Mouse (Mus musculus) neural tube, embryonic 13.5 days (tissue): Measurements from ENCODE around the gene Pdk1. TPM values are rescaled to one million over a fixed set of nuclear protein-coding genes. Genes with fewer than 3 reads are reported as not detected.
"Not testable (repeated sequence)": the region's sequence is repeated elsewhere in the genome, so short reads cannot be mapped to it uniquely, and the experiment has no call there.

ENCODE experiments used
- ATAC-seq: fragments of 200-750 bp; cut with Nextera tagmentation; 2 replicates; pipeline ENCODE4 v1.8.0; 2017; ENCODE audit warnings: low read depth, mild to moderate bottlenecking, moderate TSS enrichment, moderate library complexity
- H3K27ac ChIP-seq: fragments of 300-500 bp; sonication (generic); replicated peaks from 2 replicates; pipeline ENCODE4 v1.5.1; 2015; ENCODE audit warnings: moderate library complexity, mild to moderate bottlenecking, inconsistent platforms
- H3K27me3 ChIP-seq: fragments of 300-500 bp; sonication (generic); 2 replicates; pipeline ENCODE4 v1.6.1; 2015; ENCODE audit warnings: mild to moderate bottlenecking, inconsistent platforms
- H3K36me3 ChIP-seq: fragments of 300-500 bp; sonication (generic); 2 replicates; pipeline ENCODE4 v1.6.1; 2015; ENCODE audit warnings: mild to moderate bottlenecking, inconsistent platforms
- H3K4me1 ChIP-seq: fragments of 300-500 bp; sonication (generic); replicated peaks from 2 replicates; pipeline ENCODE4 v1.6.1; 2015; ENCODE audit warnings: inconsistent platforms
- H3K4me2 ChIP-seq: fragments of 300-500 bp; sonication (generic); 2 replicates; pipeline ENCODE4 v1.6.1; 2015; ENCODE audit warnings: inconsistent platforms, mild to moderate bottlenecking, moderate library complexity
- H3K4me3 ChIP-seq: fragments of 300-500 bp; sonication (generic); 2 replicates; pipeline ENCODE4 v1.5.1; 2015; ENCODE audit warnings: mild to moderate bottlenecking, inconsistent platforms
- H3K9ac ChIP-seq: fragments of 300-500 bp; sonication (generic); 2 replicates; pipeline ENCODE4 v1.6.1; 2015; ENCODE audit warnings: moderate library complexity, mild to moderate bottlenecking, inconsistent platforms
- H3K9me3 ChIP-seq: fragments of 300-500 bp; sonication (generic); 2 replicates; pipeline ENCODE4 v1.6.1; 2016; ENCODE audit warnings: inconsistent platforms
- WGBS: fragments of 180-500 bp; shearing (Covaris S2); methylation state at CpG from one replicate; pipeline ENCODE4 v1.1.7; 2015; 5-methylcytosine and 5-hydroxymethylcytosine counted together
- polyA plus RNA-seq: library from polyadenylated mRNA; unstranded; fragments of >200 nt; fragmentation: Nextera tagmentation; extraction: Ambion mirVana; gene quantifications from 2 replicates; pipeline ENCODE4 v1.2.1, GENCODE M21; 2015

Gene Pdk1
- 12.0 and 13.7 TPM in 2 replicates for polyA plus RNA-seq

DNA sequence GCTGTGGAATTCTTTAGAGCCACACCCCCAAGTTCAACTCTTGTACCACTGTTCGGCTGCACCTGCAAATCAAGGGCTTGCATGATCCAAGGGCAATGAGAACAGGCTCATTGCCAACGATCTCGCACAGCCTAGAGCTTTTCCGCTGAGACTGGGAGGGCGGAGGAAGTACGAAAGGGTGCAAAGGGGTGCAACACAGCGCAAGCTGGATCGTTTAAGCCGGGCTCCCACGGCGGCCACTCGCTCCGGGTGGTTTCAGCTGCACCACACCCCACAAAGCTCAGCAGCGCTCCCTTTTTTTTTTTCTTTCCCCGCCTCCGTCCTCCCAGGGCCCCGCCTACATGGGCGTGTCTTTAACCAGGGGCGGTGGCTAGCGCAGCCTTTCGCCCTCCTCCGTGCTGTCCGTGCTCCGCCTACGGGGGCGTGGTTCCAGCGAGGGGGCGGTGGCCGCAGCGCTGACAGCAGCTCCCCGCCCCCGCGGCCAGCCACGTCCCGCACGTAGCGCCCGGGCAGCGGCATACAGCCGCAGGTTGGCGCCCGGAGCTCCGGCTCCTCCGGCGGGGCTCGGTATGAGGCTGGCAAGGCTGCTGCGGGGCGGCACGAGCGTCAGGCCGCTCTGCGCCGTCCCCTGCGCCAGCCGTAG is at the start of gene Pdk1:
Gene Pdk1 (plus strand): TSS at position 424 of the 643 bp plus-strand sequence.
- WGBS, result under 1% methylated on average over 50 of the region's 55 CpGs
- peak; percentile 98 for ATAC-seq

DNA sequence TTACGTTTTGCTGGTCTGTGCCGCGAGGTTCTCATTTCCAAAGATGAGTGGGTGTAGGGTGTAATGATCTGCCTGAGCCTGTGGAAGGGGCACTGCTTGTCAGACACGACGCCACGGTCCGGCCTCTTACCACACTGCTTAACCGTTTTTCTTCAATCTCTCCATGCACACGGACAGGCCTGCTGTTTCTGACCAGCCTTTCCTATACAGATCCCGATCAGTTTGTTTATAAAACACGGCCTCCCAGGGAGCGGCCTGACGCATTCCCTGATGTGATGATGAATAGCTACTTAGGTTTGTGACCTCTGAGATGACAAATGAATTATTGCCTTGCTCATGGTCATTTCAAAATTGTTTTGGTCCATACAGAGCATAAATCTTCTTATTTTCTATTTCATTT is 48.9 kb upstream of the Pdk1 start:
- H3K36me3 ChIP-seq, result no peaks in the 10 kb centered on the region; the same call in 1 of the 2 replicates
- no peak for ATAC-seq
- H3K27ac ChIP-seq, result no peak overlapping the region
- H3K4me3 ChIP-seq, result no peak overlapping the region
- no peak overlapping the region for H3K9ac ChIP-seq
- 63% methylated on average over 13 of the region's 13 CpGs for WGBS
- no peak overlapping the region for H3K4me2 ChIP-seq
- no peaks in the 10 kb centered on the region for H3K9me3 ChIP-seq
- H3K27me3 ChIP-seq, result no peaks in the 10 kb centered on the region
- H3K4me1 ChIP-seq, result no peaks in the 10 kb centered on the region

More for the DNA sequence above, at the start of gene Pdk1:
- Histone ChIP-seq H3K4me2 (peak within 1 kb of the TSS; percentile 90), H3K36me3 (no peaks in the 10 kb centered on the region), H3K27ac (peak within 1 kb of the TSS; percentile 80), H3K4me3 (peak within 1 kb of the TSS; percentile 77), H3K4me1 (peaks cover 14% of the 10 kb centered on the region), H3K9me3 (no peaks in the 10 kb centered on the region), H3K27me3 (peaks cover 9% of the 10 kb centered on the region), H3K9ac (peak within 1 kb of the TSS; percentile 83)

DNA sequence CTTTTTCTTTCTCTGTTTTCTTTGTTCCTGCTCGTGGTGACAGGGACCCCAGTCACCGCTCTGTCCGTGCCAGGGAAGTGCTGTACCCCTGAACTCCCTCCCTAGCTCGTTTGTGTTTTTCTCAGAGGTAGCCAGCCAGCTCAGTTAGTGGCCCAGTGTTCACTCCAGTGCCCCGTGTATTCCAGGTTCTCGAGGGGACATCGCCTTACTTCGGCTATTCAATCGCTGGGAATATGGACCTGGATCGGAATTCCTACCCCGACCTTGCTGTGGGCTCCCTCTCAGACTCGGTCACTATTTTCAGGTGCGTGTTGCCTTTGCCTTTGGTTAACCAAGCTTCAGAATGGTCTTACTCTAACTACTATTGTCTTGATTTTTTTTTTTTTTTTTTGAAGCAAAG is 45.3 kb upstream of the Pdk1 start:
- no peak for ATAC-seq
- no peak overlapping the region for H3K4me2 ChIP-seq
- no peaks in the 10 kb centered on the region for H3K27me3 ChIP-seq
- H3K27ac ChIP-seq, result no peak overlapping the region
- WGBS, result 80% methylated on average over 13 of the region's 13 CpGs
- no peaks in the 10 kb centered on the region for H3K36me3 ChIP-seq
- H3K9me3 ChIP-seq, result no peaks in the 10 kb centered on the region
- H3K4me3 ChIP-seq, result no peak overlapping the region
- no peak overlapping the region for H3K9ac ChIP-seq
- no peaks in the 10 kb centered on the region for H3K4me1 ChIP-seq

DNA sequence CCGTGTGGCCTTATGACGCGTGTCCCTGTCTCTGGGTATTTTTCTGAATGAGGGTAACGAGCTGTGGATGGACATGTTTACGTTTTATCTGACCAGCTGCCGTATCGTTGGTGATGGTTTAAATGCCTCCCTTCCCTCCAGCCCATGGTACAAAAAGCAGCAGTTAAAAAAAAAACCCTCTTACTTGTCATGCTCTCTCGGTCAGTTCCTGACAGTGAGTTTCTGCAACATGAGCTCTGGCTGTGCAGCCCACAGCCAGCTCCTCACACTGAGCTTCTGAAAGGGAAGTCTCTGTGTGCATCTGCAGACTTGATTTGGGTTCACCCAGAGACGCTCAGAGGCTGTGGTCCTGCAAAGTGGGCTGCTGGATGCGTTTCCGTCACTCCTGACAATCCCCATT is 44.1 kb upstream of the Pdk1 start:
- no peak for ATAC-seq
- Histone ChIP-seq H3K27me3 (no peaks in the 10 kb centered on the region), H3K4me1 (no peaks in the 10 kb centered on the region), H3K36me3 (no peaks in the 10 kb centered on the region), H3K4me3 (no peak overlapping the region), H3K27ac (no peak overlapping the region), H3K9ac (no peak overlapping the region), H3K4me2 (no peak overlapping the region), H3K9me3 (no peaks in the 10 kb centered on the region)
- 70% methylated on average over 11 of the region's 11 CpGs for WGBS

DNA sequence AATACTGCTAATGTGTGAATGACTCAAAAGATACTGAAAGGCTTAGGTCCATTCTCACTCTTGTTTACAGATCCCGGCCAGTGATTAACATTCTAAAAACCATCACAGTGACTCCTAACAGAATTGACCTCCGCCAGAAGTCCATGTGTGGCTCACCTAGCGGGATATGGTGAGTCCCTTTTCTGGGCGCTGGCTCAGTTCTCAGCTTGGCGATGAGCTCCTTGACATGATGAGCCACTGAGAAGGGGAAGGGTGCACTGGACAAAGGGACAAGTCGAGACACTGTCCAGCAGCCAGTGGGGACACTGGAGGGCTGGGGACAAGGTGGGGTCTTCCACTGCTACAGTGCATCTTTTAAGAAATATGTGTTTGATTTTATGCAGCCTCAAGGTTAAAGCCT is 39.4 kb upstream of the Pdk1 start:
- no peaks in the 10 kb centered on the region for H3K4me1 ChIP-seq
- no peak overlapping the region for H3K4me3 ChIP-seq
- no peak for ATAC-seq
- H3K36me3 ChIP-seq, result no peaks in the 10 kb centered on the region
- H3K9me3 ChIP-seq, result no peaks in the 10 kb centered on the region
- H3K27me3 ChIP-seq, result no peaks in the 10 kb centered on the region
- no peak overlapping the region for H3K4me2 ChIP-seq
- H3K9ac ChIP-seq, result no peak overlapping the region
- WGBS, result 87% methylated on average over 6 of the region's 6 CpGs
- H3K27ac ChIP-seq, result no peak overlapping the region

GRCm38 (mm10) chr2:71834371-71834770 is 38.7 kb upstream of the Pdk1 start:
- Histone ChIP-seq H3K9ac (no peak overlapping the region), H3K4me2 (no peak overlapping the region), H3K9me3 (no peaks in the 10 kb centered on the region), H3K36me3 (no peaks in the 10 kb centered on the region), H3K4me3 (no peak overlapping the region), H3K4me1 (no peaks in the 10 kb centered on the region), H3K27ac (no peak overlapping the region), H3K27me3 (no peaks in the 10 kb centered on the region)
- WGBS, result 87% methylated on average over 7 of the region's 7 CpGs
- ATAC-seq, result no peak

- H3K27me3 ChIP-seq, result no peaks in the 10 kb centered on the region
- 0 out of 2 replicates have a peak, but pooled peaks cover 4% of the 10 kb centered on the region for H3K36me3 ChIP-seq
- no peak overlapping the region for H3K9ac ChIP-seq
- WGBS, result 91% methylated on average over 8 of the region's 8 CpGs
- H3K4me3 ChIP-seq, result no peak overlapping the region
- H3K9me3 ChIP-seq, result no peaks in the 10 kb centered on the region
- ATAC-seq, result no peak
- no peak overlapping the region for H3K4me2 ChIP-seq
- no peak overlapping the region for H3K27ac ChIP-seq
- H3K4me1 ChIP-seq, result no peaks in the 10 kb centered on the region
Observed at GRCm38 (mm10) chr2:71835556-71835955, 37.5 kb upstream of the Pdk1 start.

GRCm38 (mm10) chr2:71836232-71836631 is 36.8 kb upstream of the Pdk1 start:
- no peak overlapping the region for H3K27ac ChIP-seq
- no peak overlapping the region for H3K4me2 ChIP-seq
- no peak for ATAC-seq
- no peaks in the 10 kb centered on the region for H3K9me3 ChIP-seq
- no peaks in the 10 kb centered on the region for H3K27me3 ChIP-seq
- H3K9ac ChIP-seq, result no peak overlapping the region
- H3K36me3 ChIP-seq, result peaks cover 8% of the 10 kb centered on the region; the same call in 1 of the 2 replicates
- H3K4me1 ChIP-seq, result no peaks in the 10 kb centered on the region
- no peak overlapping the region for H3K4me3 ChIP-seq
- 93% methylated on average over 4 of the region's 4 CpGs for WGBS

- WGBS, result 76% methylated on average over 4 of the region's 4 CpGs
- Histone ChIP-seq H3K4me1 (no peaks in the 10 kb centered on the region), H3K27me3 (no peaks in the 10 kb centered on the region), H3K36me3 (peaks cover 8% of the 10 kb centered on the region; the same call in 1 of the 2 replicates), H3K27ac (no peak overlapping the region), H3K4me2 (no peak overlapping the region), H3K9ac (no peak overlapping the region), H3K4me3 (no peak overlapping the region), H3K9me3 (no peaks in the 10 kb centered on the region)
- ATAC-seq, result no peak
Observed at GRCm38 (mm10) chr2:71837261-71837660, 35.8 kb upstream of the Pdk1 start.

GRCm38 (mm10) chr2:71837791-71838190 is 35.2 kb upstream of the Pdk1 start:
- Histone ChIP-seq H3K9me3 (no peaks in the 10 kb centered on the region), H3K27me3 (no peaks in the 10 kb centered on the region), H3K9ac (no peak overlapping the region), H3K4me1 (no peaks in the 10 kb centered on the region), H3K36me3 (peaks cover 8% of the 10 kb centered on the region; the same call in 1 of the 2 replicates), H3K4me2 (no peak overlapping the region), H3K4me3 (no peak overlapping the region), H3K27ac (no peak overlapping the region)
- ATAC-seq, result no peak
- 43% methylated on average over 6 of the region's 6 CpGs for WGBS

DNA sequence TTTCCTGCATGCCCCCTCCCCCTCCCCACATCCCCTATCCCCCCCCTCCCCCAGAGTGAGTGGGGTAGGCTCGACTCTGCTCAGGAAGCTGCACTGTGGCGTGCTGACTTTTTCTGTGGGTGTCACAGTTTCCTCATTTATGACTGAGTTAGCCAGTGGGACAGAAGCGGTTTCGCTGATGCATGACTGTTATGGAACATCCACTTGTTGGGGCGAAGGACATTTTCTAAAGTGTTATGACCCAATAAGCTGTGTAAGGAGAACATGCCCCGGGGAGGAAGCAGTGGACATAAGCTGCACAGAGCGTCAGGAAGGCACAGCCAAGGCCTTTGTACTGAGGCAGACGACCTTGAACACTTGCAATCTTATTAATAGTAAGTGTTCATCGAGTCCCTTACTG is 29.7 kb upstream of the Pdk1 start:
- ATAC-seq, result no peak
- H3K36me3 ChIP-seq, result peaks cover 21% of the 10 kb centered on the region

GRCm38 (mm10) chr2:71844906-71845305 is 28.1 kb upstream of the Pdk1 start:
- 93% methylated on average over 6 of the region's 6 CpGs for WGBS
- H3K27me3 ChIP-seq, result no peaks in the 10 kb centered on the region
- H3K9me3 ChIP-seq, result no peaks in the 10 kb centered on the region
- H3K4me1 ChIP-seq, result no peaks in the 10 kb centered on the region
- H3K4me2 ChIP-seq, result no peak overlapping the region
- H3K9ac ChIP-seq, result no peak overlapping the region
- peaks cover 26% of the 10 kb centered on the region for H3K36me3 ChIP-seq
- no peak for ATAC-seq
- no peak overlapping the region for H3K4me3 ChIP-seq
- H3K27ac ChIP-seq, result no peak overlapping the region

More for the DNA sequence above, 29.7 kb upstream of the Pdk1 start:
- WGBS, result 88% methylated on average over 9 of the region's 9 CpGs
- Histone ChIP-seq H3K4me3 (no peak overlapping the region), H3K4me2 (no peak overlapping the region), H3K9me3 (no peaks in the 10 kb centered on the region), H3K4me1 (no peaks in the 10 kb centered on the region), H3K27me3 (no peaks in the 10 kb centered on the region), H3K27ac (no peak overlapping the region), H3K9ac (no peak overlapping the region)

GRCm38 (mm10) chr2:71852161-71852560 is 20.9 kb upstream of the Pdk1 start:
- not testable (repeated sequence) for H3K9ac ChIP-seq, H3K9me3 ChIP-seq, H3K4me2 ChIP-seq, H3K4me3 ChIP-seq, H3K27me3 ChIP-seq, H3K4me1 ChIP-seq, H3K27ac ChIP-seq
- H3K36me3 ChIP-seq, result peaks cover 12% of the 10 kb centered on the region
- WGBS, result 4% methylated on average over 6 of the region's 8 CpGs
- peak; percentile 69; the same call in 1 of the 2 replicates for ATAC-seq
